Mouse (Mus musculus) embryo, embryonic 11.5 days (tissue): ENCODE measurements around the gene Olfr512.

Experiments used
- DNase-seq: peaks from one replicate; pipeline ENCODE4 v3.0.0-alpha.2; 2012; ENCODE audit warnings: low read depth, low spot score

Gene Olfr512

GRCm38 (mm10) chr7:108713020-108713419, at the start of gene Olfr512:
Gene Olfr512 (plus strand): TSS chr7:108713320.
- DNase-seq = no peak

GRCm38 (mm10) chr7:108666118-108666517, 47.0 kb upstream of the Olfr512 start, which contains the start of gene Olfr510:
Gene Olfr510 (plus strand): TSS chr7:108666418.
- no peak for DNase-seq

DNA sequence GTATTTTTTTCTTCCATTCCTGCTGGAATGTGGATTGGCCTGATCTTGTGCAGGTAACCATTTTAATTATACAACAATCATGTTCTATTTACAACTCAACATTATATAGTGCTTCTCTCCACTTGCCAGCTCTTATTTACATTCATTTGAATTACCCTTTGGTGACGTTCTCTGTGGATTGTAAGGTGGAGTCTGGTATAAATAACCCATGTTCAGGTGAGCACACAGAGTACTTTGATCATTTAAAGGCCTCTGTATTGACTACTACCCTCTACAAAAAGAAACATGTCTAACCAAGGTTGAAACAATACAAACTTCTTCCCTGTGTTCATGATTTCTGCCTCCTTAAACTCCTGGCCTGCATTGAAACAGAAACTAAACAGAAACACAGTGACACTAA, 42.1 kb upstream of the Olfr512 start:
- DNase-seq = no peak

DNA sequence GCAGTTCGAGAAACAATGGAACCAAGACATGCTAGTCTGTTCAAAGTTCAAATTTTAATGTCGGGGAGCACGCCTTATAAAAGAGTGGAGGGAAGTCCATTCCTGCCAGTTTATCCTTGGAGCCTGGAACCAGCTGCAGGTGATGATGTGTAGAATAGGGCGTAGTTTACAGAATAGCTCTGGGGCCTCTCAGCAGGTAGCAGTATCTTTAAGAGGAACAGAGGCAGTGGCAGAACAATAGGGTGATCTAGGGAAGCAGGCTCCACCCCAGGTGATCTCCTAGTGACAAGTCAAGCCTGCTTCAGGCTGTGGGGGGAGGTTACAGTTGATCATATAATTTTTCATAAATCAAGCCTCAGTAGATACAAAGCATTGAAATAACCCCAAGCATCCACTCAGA, 34.2 kb upstream of the Olfr512 start:
- no peak for DNase-seq

GRCm38 (mm10) chr7:108750673-108751072, 37.6 kb downstream of the Olfr512 start, which contains the start of gene Olfr513:
Gene Olfr513 (plus strand): TSS chr7:108750973.
- no peak for DNase-seq

GRCm38 (mm10) chr7:108760411-108760810, 47.3 kb downstream of the Olfr512 start:
- DNase-seq = peak; percentile 8
